Mouse (Mus musculus): ENCODE results near the gene Rgs9.

Gene Rgs9

GRCm38 (mm10) chr11:109238671-109239070 is 59.3 kb downstream of the Rgs9 start:
- no peak for DNase-seq (ENCODE audit: low spot score)

- no peak for DNase-seq (ENCODE audit: low spot score)
Observed at GRCm38 (mm10) chr11:109237796-109238195, 60.1 kb downstream of the Rgs9 start.

GRCm38 (mm10) chr11:109233627-109234026 is 64.3 kb downstream of the Rgs9 start:
- no peak for DNase-seq (ENCODE audit: low spot score)

- no peak for DNase-seq (ENCODE audit: low spot score)
Observed at GRCm38 (mm10) chr11:109232811-109233210, 65.1 kb downstream of the Rgs9 start.

- no peak for DNase-seq (ENCODE audit: low spot score)
Observed at GRCm38 (mm10) chr11:109227139-109227538, 70.8 kb downstream of the Rgs9 start.

GRCm38 (mm10) chr11:109221209-109222007 is 76.5 kb downstream of the Rgs9 start:
- DNase-seq (ENCODE audit: low spot score) = no peak

- no peak for DNase-seq (ENCODE audit: low spot score)
Observed at GRCm38 (mm10) chr11:109218722-109219430, 79.1 kb downstream of the Rgs9 start.

- DNase-seq (ENCODE audit: low spot score) = no peak
Observed at GRCm38 (mm10) chr11:109217827-109218536, 79.9 kb downstream of the Rgs9 start.

- no peak for DNase-seq (ENCODE audit: low spot score)
Observed at GRCm38 (mm10) chr11:109210772-109211171, 87.2 kb downstream of the Rgs9 start.

- DNase-seq (ENCODE audit: low spot score) = no peak
Observed at GRCm38 (mm10) chr11:109210341-109210740, 87.6 kb downstream of the Rgs9 start.

- DNase-seq (ENCODE audit: low spot score) = no peak
Observed at GRCm38 (mm10) chr11:109206732-109207131, 91.2 kb downstream of the Rgs9 start.

GRCm38 (mm10) chr11:109206028-109206427 is 91.9 kb downstream of the Rgs9 start:
- DNase-seq (ENCODE audit: low spot score) = no peak

GRCm38 (mm10) chr11:109199612-109200293 is 98.2 kb downstream of the Rgs9 start:
- no peak for DNase-seq (ENCODE audit: low spot score)

- DNase-seq (ENCODE audit: low spot score) = peak; percentile 77
Observed at GRCm38 (mm10) chr11:109192673-109193557, 105.0 kb downstream of the Rgs9 start.

- no peak for DNase-seq (ENCODE audit: low spot score)
Observed at GRCm38 (mm10) chr11:109188235-109188634, 109.7 kb downstream of the Rgs9 start.

- DNase-seq (ENCODE audit: low spot score) = no peak
Observed at GRCm38 (mm10) chr11:109187631-109188184, 110.2 kb downstream of the Rgs9 start.

GRCm38 (mm10) chr11:109181118-109181517 is 116.8 kb downstream of the Rgs9 start:
- DNase-seq (ENCODE audit: low spot score) = no peak

- peak; percentile 4 for DNase-seq (ENCODE audit: low spot score)
Observed at GRCm38 (mm10) chr11:109180290-109180689, 117.6 kb downstream of the Rgs9 start.

- DNase-seq (ENCODE audit: low spot score) = peak; percentile 49
Observed at GRCm38 (mm10) chr11:109178788-109179518, 119.0 kb downstream of the Rgs9 start.

- no peak for DNase-seq (ENCODE audit: low spot score)
Observed at GRCm38 (mm10) chr11:109175376-109175969, 122.5 kb downstream of the Rgs9 start.
